Mouse (Mus musculus): ENCODE data around the gene Slc17a7.
A peak's percentile ranks its signal among the peaks of the same experiment; 100 is the strongest.

Gene Slc17a7

DNA sequence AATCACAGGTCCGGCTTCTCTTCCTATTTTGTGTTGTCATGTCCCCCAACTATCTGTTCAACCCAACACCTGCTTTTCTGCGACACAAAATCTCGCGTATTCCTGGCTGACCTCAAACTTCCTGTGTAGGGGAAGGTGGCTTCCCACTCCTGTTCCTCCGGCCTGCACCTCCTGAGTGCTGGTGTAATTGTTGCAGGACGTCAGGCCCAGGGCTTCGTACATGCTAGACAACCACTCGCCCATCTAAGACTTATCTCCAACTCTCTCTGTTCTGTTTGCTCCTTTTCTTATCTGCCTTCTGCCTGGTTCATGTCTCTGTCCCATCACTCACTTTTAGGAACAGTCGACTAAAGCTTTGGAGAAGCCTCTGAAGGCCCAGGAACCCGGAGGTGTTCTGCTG lies 47.3 kb downstream of the Slc17a7 start:
- no peak for DNase-seq

DNA sequence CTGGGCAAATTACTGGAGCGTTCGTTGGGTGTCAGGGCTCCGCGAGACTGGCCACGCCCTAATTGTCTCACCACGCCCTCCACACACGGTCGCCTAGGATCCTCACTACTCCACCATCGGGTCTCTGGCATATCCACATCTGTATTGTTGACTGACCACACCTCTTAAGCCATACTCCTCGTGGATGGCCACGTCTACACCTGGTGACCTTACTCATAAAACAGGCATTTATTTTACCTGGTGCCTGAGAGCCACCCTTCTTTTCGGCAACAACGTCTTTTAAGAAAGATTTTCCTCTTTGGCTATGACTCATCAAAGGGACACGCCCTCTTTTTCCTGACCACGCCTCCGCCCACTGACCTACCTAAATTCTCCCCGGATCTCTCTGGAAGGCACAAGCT lies 48.1 kb downstream of the Slc17a7 start, which contains the start of gene Dkkl1:
Gene Dkkl1, minus strand, starts transcription at position 297 of the 401 bp plus-strand sequence.
- DNase-seq: no peak

GRCm38 (mm10) chr7:45212356-45212755 lies 48.6 kb downstream of the Slc17a7 start:
- no peak for DNase-seq

DNA sequence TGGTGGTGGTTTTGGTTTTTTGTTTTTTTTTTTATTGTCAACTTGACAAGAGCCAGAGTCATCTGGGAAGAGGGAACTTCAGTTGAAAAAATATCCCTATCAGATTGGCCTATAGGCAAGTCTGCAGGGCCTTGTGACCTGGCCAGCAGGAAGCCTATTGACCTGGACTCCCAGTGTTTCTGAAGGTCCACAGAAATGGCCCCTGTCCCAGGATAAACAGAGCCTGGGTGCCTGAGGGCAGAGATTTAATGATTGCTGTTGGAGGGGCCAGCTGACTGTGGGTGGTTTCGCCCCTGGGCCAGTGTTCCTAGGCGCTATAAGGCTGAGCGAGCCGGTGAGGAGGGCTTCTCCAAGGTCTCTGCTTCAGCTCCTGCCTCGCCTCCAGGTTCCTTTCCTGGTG lies 50.0 kb downstream of the Slc17a7 start:
- no peak for DNase-seq

- DNase-seq: peak; percentile 72
Observed at GRCm38 (mm10) chr7:45215673-45216441, 52.1 kb downstream of the Slc17a7 start, which contains the start of gene Tead2. TSS of gene Tead2 (plus strand) at chr7:45215753.

GRCm38 (mm10) chr7:45216442-45217183 lies 52.9 kb downstream of the Slc17a7 start:
- peak; percentile 88 for DNase-seq

DNA sequence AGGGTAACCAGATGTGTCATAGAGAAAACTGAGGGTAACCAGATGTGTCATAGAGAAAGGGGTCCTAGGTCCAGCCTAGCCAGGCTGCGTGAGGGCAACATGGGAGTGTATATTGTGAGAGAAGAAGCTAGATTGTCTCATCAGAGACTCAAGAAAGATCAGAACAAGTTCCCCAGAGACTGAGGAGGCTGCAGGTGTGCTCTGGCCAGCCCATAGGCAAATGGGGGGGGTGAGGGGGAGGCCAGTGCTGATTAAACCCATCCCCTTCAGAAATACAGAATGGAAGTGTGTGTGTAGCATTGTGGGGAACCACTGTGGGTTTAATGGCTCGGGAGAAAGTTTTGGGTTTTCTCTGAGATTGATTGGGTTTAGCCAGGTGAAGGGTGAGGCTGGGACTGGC lies 57.9 kb downstream of the Slc17a7 start:
- DNase-seq: no peak

DNA sequence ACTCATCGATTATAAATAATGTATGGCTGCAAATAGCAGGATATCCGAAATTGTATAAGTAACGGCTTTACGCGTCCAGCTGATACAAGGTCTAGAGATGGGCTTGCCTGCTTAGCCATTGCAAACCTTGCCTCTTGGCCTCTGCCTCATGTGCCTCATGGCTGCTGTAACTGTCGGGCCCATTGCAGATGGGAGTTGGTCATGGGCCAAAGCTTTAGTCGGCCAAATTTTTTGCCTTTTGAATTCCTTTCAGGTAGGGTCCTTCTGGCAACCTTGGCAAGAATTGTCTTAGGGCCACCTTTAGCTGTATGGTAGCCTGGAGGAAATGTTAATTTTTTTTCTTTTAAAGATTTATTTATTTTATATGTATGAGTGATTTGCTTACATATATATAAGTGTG lies 61.1 kb downstream of the Slc17a7 start:
- no peak for DNase-seq

All from kidney, postnatal 14 days (tissue).